Mouse (Mus musculus) brain, embryonic 14.5 days (tissue): ENCODE measurements around the gene Trim37. TPM values are rescaled to one million over a fixed set of nuclear protein-coding genes. Genes with fewer than 3 reads are reported as not detected.
"Not testable (repeated sequence)": the region's sequence is repeated elsewhere in the genome, so short reads cannot be mapped to it uniquely, and the experiment has no call there.

ENCODE experiments used
- DNase-seq: peaks from one replicate; pipeline ENCODE4 v3.0.0-alpha.2; 2011; ENCODE audit warnings: low read depth
- CTCF ChIP-seq: fragments of 200-500 bp; IDR thresholded peaks from 2 replicates; pipeline ENCODE4 v1.5.1; 2012; ENCODE audit warnings: inconsistent platforms, mild to moderate bottlenecking, moderate library complexity, borderline replicate concordance; ENCODE audit not compliant: insufficient read depth, insufficient read length; ENCODE audit errors: extremely low read depth
- POLR2A ChIP-seq: fragments of 200-500 bp; IDR thresholded peaks from 2 replicates; pipeline ENCODE4 v1.6.1; 2012; ENCODE audit warnings: mild to moderate bottlenecking, inconsistent platforms, borderline replicate concordance; ENCODE audit not compliant: poor library complexity, insufficient read depth, insufficient read length, severe bottlenecking; ENCODE audit errors: extremely low read depth
- polyA plus RNA-seq: library from polyadenylated mRNA; depleted of rRNA; stranded (reverse); fragments of >200 nt; gene quantifications from 2 replicates; pipeline ENCODE4 v1.2.3, GENCODE M21; 2012; rRNA removed

Gene Trim37
- polyA plus RNA-seq, 1 experiment: 63.4 TPM

GRCm38 (mm10) chr11:87250132-87250531 is 123.3 kb downstream of the Trim37 start:
- TF ChIP-seq CTCF: no peak
- DNase-seq: no peak

- no peak for DNase-seq
- TF ChIP-seq POLR2A (no peak), CTCF (no peak)
These were observed 126.4 kb downstream of the Trim37 start for GRCm38 (mm10) chr11:87253294-87253693.

- TF ChIP-seq POLR2A (no peak), CTCF (no peak)
- DNase-seq: no peak
These were observed 127.3 kb downstream of the Trim37 start for GRCm38 (mm10) chr11:87254149-87254548.

GRCm38 (mm10) chr11:87257282-87257681 is 130.4 kb downstream of the Trim37 start:
- TF ChIP-seq POLR2A (no peak), CTCF (no peak)
- DNase-seq: no peak

- no peak for DNase-seq
These were observed 132.9 kb downstream of the Trim37 start for GRCm38 (mm10) chr11:87259792-87260191.

GRCm38 (mm10) chr11:87261705-87262104 is 134.8 kb downstream of the Trim37 start:
- not testable (repeated sequence) for DNase-seq

More at GRCm38 (mm10) chr11:87259792-87260191, 132.9 kb downstream of the Trim37 start:
- TF ChIP-seq CTCF (no peak), POLR2A (no peak)

- no peak for DNase-seq
- TF ChIP-seq CTCF: no peak
- no peak for TF ChIP-seq POLR2A
These were observed 137.1 kb downstream of the Trim37 start for GRCm38 (mm10) chr11:87263946-87264345.

- no peak for DNase-seq
- TF ChIP-seq POLR2A (no peak), CTCF (no peak)
These were observed 139.4 kb downstream of the Trim37 start for GRCm38 (mm10) chr11:87266246-87266645.

- TF ChIP-seq CTCF: peak; percentile 31; the same call in 1 of the 2 replicates
- no peak for TF ChIP-seq POLR2A
These were observed 141.9 kb downstream of the Trim37 start for GRCm38 (mm10) chr11:87268803-87269202.

More at GRCm38 (mm10) chr11:87268803-87269202, 141.9 kb downstream of the Trim37 start:
- no peak for DNase-seq

Other genes starting within 250 kb of the Trim37 start
- 6.3 and 6.6 TPM in 2 replicates for gene Ypel2, start 133.4 kb upstream of the Trim37 start, polyA plus RNA-seq
- 71.2 and 79.5 TPM in 2 replicates for gene Gdpd1, start 53.0 kb upstream of the Trim37 start, polyA plus RNA-seq
- gene Smg8, start 40.3 kb upstream of the Trim37 start, polyA plus RNA-seq: 19.8 and 21.4 TPM in 2 replicates
- 7.1 and 8.6 TPM in 2 replicates for gene Prr11, start 18.4 kb upstream of the Trim37 start, polyA plus RNA-seq
- 48.1 and 65.3 TPM in 2 replicates for gene Ska2, start 17.8 kb upstream of the Trim37 start, polyA plus RNA-seq
- 41.6 and 50.9 TPM in 2 replicates for gene Ppm1e, start 231.9 kb downstream of the Trim37 start, polyA plus RNA-seq